ENCODE assay signal across 15 mouse cellular contexts in the genomic region with DNA sequence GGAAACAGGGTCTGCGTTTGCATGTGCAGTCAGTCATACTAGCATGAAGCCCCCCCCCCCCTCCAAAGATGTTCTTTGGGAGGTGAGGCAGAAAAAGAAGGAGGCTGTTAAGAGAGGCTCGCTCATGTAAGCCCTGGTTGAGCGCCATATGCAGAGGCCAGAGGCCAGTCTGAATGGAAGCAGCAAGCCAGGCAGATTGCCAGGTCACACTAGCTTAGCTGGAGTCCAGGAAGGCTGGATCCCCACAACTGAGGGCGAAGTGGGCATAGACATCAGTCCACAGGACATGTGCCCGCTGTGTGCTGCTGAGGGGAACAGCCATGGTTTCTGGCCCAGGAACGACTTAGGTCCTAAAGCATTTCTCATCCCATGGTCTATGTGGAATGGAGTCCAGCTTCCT.
"Had no signal": no experiment of that assay in that cellular context is flagged by ENCODE, and none has a peak within 500 bp of the region (broad histone marks: within the 10 kb centered on the region; RNA-seq: fewer than 3 reads in every experiment).

No protein-coding gene starts in this region.

- H3K9me3 ChIP-seq: midbrain, embryonic 10.5 days; midbrain, embryonic 13.5 days; neural tube, embryonic 12.5 days had no signal

- ATAC-seq: lung, postnatal 0 days; midbrain, embryonic 13.5 days; midbrain, embryonic 16.5 days had no signal

- H3K36me3 ChIP-seq: midbrain, embryonic 10.5 days; midbrain, embryonic 13.5 days; neural tube, embryonic 12.5 days had no signal

- H3K9ac ChIP-seq: liver, embryonic 13.5 days; midbrain, embryonic 13.5 days; neural tube, embryonic 12.5 days had no signal

- H3K4me3 ChIP-seq: liver, embryonic 13.5 days; megakaryocyte, embryonic 14.5 days; midbrain, embryonic 10.5 days; midbrain, embryonic 13.5 days; myocyte; neural tube, embryonic 12.5 days had no signal

- H3K27ac ChIP-seq: midbrain, embryonic 10.5 days; midbrain, embryonic 13.5 days had no signal

- H3K27me3 ChIP-seq: megakaryocyte, embryonic 14.5 days; midbrain, embryonic 13.5 days; neural tube, embryonic 12.5 days had no signal

- DNase-seq: kidney, adult 9 months; kidney, postnatal 14 days; kidney, postnatal 4 days; liver, embryonic 13.5 days; lung, adult 2 months; lung, postnatal 36 days; thymus, adult 18-20 months; thymus, postnatal 36 days had no signal

- H3K4me2 ChIP-seq: liver, embryonic 13.5 days; midbrain, embryonic 13.5 days; neural tube, embryonic 12.5 days had no signal
